Comparison of ENCODE assay signal across 26 mouse cellular contexts in genomic region chr2:101563776-101564175, GRCm38 (mm10).
DNase-seq lines count a peak whose midpoint lies in the region; ATAC-seq and TF ChIP-seq lines count a peak whose summit lies in the region.
"Had no signal": no experiment of that assay in that cellular context is flagged by ENCODE, and none has a peak within 500 bp of the region (broad histone marks: within the 10 kb centered on the region; RNA-seq: fewer than 3 reads in every experiment).

No protein-coding gene starts in this region.

- WGBS in heart, embryonic 16.5 days: 74% methylated on average over 4 of the region's 4 CpGs
- WGBS in limb, embryonic 10.5 days: 93% methylated on average over 4 of the region's 4 CpGs
- WGBS in liver, postnatal 0 days (ENCODE audit: insufficient replicate concordance): 68% methylated on average over 4 of the region's 4 CpGs
- WGBS in forebrain, embryonic 13.5 days: 79% methylated on average over 4 of the region's 4 CpGs

- DNase-seq in heart, postnatal 4 days: no peak
- peak; percentile 21 for DNase-seq in adrenal gland, adult 8-10 months
- peak; percentile 10 for DNase-seq in limb, embryonic 10.5 days (ENCODE audit: low spot score)
- DNase-seq in liver, postnatal 0 days: no peak
- DNase-seq in gastrocnemius, postnatal 10 days: no peak
- DNase-seq in embryo, embryonic 10.5 days (ENCODE audit: low spot score): no peak
- DNase-seq: cerebellum, adult 9-10 months; gastrocnemius, postnatal 36 days; kidney, adult 9 months; kidney, postnatal 25 days; lung, embryonic 14.5 days; lung, postnatal 36 days; midbrain, embryonic 14.5 days; right cerebral cortex, postnatal 4 days had no signal

- no peak for TF ChIP-seq CTCF in liver, postnatal 0 days (IDR thresholded peaks at IDR 0.05; ENCODE audit: low read depth)

- no peaks in the 10 kb centered on the region for H3K9me3 ChIP-seq in heart, embryonic 16.5 days (replicated peaks; ENCODE audit: control insufficient read depth, low read length)
- no peaks in the 10 kb centered on the region for H3K9me3 ChIP-seq in limb, embryonic 10.5 days (replicated peaks)
- no peaks in the 10 kb centered on the region for H3K9me3 ChIP-seq in liver, postnatal 0 days (ENCODE audit: low read length)
- no peaks in the 10 kb centered on the region for H3K9me3 ChIP-seq in forebrain, embryonic 13.5 days (replicated peaks)
- H3K9me3 ChIP-seq: forebrain, embryonic 10.5 days; heart, embryonic 15.5 days; limb, embryonic 13.5 days; megakaryocyte, embryonic 14.5 days; neural tube, embryonic 12.5 days had no signal

- peak overlapping the region; percentile 59 for H3K27ac ChIP-seq in heart, embryonic 16.5 days (ENCODE audit: low read length)
- H3K27ac ChIP-seq in limb, embryonic 10.5 days: no peak overlapping the region
- H3K27ac ChIP-seq in liver, postnatal 0 days (ENCODE audit: low read depth): 0 out of 2 replicates have a peak overlapping the region, but pooled peaks have one; percentile 40
- H3K27ac ChIP-seq in forebrain, embryonic 13.5 days: no peak overlapping the region
- H3K27ac ChIP-seq: forebrain, embryonic 10.5 days; heart, embryonic 15.5 days; hindbrain, postnatal 0 days; layer of hippocampus, adult 2 months; limb, embryonic 13.5 days; neural tube, embryonic 12.5 days had no signal

- no peak overlapping the region for H3K4me2 ChIP-seq in heart, embryonic 16.5 days (ENCODE audit: low read depth, low read length)
- H3K4me2 ChIP-seq in liver, postnatal 0 days (ENCODE audit: low read depth, low read length): no peak overlapping the region
- no peak overlapping the region for H3K4me2 ChIP-seq in forebrain, embryonic 13.5 days
- H3K4me2 ChIP-seq: heart, embryonic 15.5 days; limb, embryonic 13.5 days; lung, embryonic 14.5 days; neural tube, embryonic 12.5 days had no signal

- no peak for TF ChIP-seq EP300 in liver, postnatal 0 days (IDR thresholded peaks at IDR 0.05; ENCODE audit: low read depth)

- no peaks in the 10 kb centered on the region for H3K4me1 ChIP-seq in heart, embryonic 16.5 days (ENCODE audit: control insufficient read depth, insufficient read depth, low read length)
- no peaks in the 10 kb centered on the region for H3K4me1 ChIP-seq in limb, embryonic 10.5 days
- no peaks in the 10 kb centered on the region for H3K4me1 ChIP-seq in liver, postnatal 0 days (ENCODE audit: insufficient read depth)
- H3K4me1 ChIP-seq in forebrain, embryonic 13.5 days: peaks cover 6% of the 10 kb centered on the region; the same call in 1 of the 2 replicates
- H3K4me1 ChIP-seq: forebrain, embryonic 10.5 days; heart, embryonic 15.5 days; limb, embryonic 13.5 days; megakaryocyte, embryonic 14.5 days; neural tube, embryonic 12.5 days had no signal

- ATAC-seq in heart, embryonic 16.5 days (replicated peaks; ENCODE audit: extremely low read depth, insufficient read depth, low FRiP score): no peak
- no peak for ATAC-seq in liver, postnatal 0 days
- ATAC-seq in forebrain, embryonic 13.5 days: no peak
- ATAC-seq: CD4-positive, CD25-positive, alpha-beta regulatory T cell, adult 4 months; intestine, embryonic 16.5 days had no signal

- no peaks in the 10 kb centered on the region for H3K27me3 ChIP-seq in heart, embryonic 16.5 days (ENCODE audit: control insufficient read depth, insufficient read depth, low read length)
- H3K27me3 ChIP-seq in limb, embryonic 10.5 days (ENCODE audit: low read depth, poor library complexity, severe bottlenecking): no peaks in the 10 kb centered on the region
- no peaks in the 10 kb centered on the region for H3K27me3 ChIP-seq in liver, postnatal 0 days (ENCODE audit: insufficient read depth, low read length)
- no peaks in the 10 kb centered on the region for H3K27me3 ChIP-seq in forebrain, embryonic 13.5 days
- H3K27me3 ChIP-seq: heart, embryonic 15.5 days; limb, embryonic 13.5 days; megakaryocyte, embryonic 14.5 days; neural tube, embryonic 12.5 days had no signal

- no peaks in the 10 kb centered on the region for H3K36me3 ChIP-seq in heart, embryonic 16.5 days (ENCODE audit: control insufficient read depth, insufficient read depth)
- H3K36me3 ChIP-seq in limb, embryonic 10.5 days: no peaks in the 10 kb centered on the region
- H3K36me3 ChIP-seq in liver, postnatal 0 days (replicated peaks; ENCODE audit: insufficient read depth, low read length): no peaks in the 10 kb centered on the region
- no peaks in the 10 kb centered on the region for H3K36me3 ChIP-seq in forebrain, embryonic 13.5 days (ENCODE audit: poor library complexity, severe bottlenecking)
- H3K36me3 ChIP-seq: forebrain, embryonic 10.5 days; heart, embryonic 15.5 days; neural tube, embryonic 12.5 days had no signal

- H3K4me3 ChIP-seq in heart, embryonic 16.5 days (ENCODE audit: low read length): no peak overlapping the region
- no peak overlapping the region for H3K4me3 ChIP-seq in limb, embryonic 10.5 days
- no peak overlapping the region for H3K4me3 ChIP-seq in liver, postnatal 0 days (ENCODE audit: low read depth, low read length)
- H3K4me3 ChIP-seq in forebrain, embryonic 13.5 days: no peak overlapping the region
- H3K4me3 ChIP-seq: forebrain, embryonic 10.5 days; heart, embryonic 15.5 days; layer of hippocampus, adult 2 months; limb, embryonic 13.5 days; megakaryocyte, embryonic 14.5 days; neural tube, embryonic 12.5 days had no signal

- no peak overlapping the region for H3K9ac ChIP-seq in heart, embryonic 16.5 days (ENCODE audit: low read length)
- H3K9ac ChIP-seq in liver, postnatal 0 days (replicated peaks): no peak overlapping the region
- H3K9ac ChIP-seq in forebrain, embryonic 13.5 days: no peak overlapping the region
- H3K9ac ChIP-seq: forebrain, postnatal 0 days; heart, embryonic 15.5 days; limb, embryonic 13.5 days; lung, embryonic 14.5 days; neural tube, embryonic 12.5 days had no signal

Comparison
In these comparisons a context has a peak if more than half of its experiments do, and no peak if none do; other contexts are left out.
1. H3K27ac ChIP-seq: peak in heart, embryonic 16.5 days (single experiment) and liver, postnatal 0 days (single experiment); none in limb, embryonic 10.5 days (single experiment) and forebrain, embryonic 13.5 days (single experiment).
2. DNase-seq: peak in adrenal gland, adult 8-10 months (single experiment) and limb, embryonic 10.5 days (single experiment); none in heart, postnatal 4 days (single experiment), liver, postnatal 0 days (single experiment), gastrocnemius, postnatal 10 days (single experiment) and embryo, embryonic 10.5 days (single experiment).